27 mouse cellular contexts compared by ENCODE assay signal in the genomic region with DNA sequence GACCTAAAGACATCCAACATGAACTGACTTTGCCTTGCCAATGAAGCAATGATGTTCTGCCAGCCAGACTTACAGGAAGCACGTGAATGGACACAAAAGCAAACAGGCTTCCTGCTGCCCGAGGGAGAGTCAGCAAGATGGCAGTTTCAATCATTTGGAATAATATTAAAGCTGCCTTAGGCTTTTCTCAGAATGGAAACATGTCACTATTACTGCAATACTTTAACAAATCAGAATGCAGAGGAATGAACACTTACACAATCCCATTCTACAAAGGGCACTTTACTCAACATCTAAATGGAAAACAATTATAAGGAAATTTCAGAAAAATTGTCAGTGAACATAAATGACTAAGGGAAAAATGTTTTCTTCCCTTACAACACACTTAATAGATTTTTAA.
"Had no signal": no experiment of that assay in that cellular context is flagged by ENCODE, and none has a peak within 500 bp of the region (broad histone marks: within the 10 kb centered on the region; RNA-seq: fewer than 3 reads in every experiment).

No protein-coding gene starts in this region.

- H3K4me3 ChIP-seq: gastrocnemius, adult 2 months; heart, adult 2 months; heart, embryonic 13.5 days; heart, embryonic 15.5 days; hindbrain, embryonic 13.5 days; hindbrain, embryonic 15.5 days; intestine, embryonic 15.5 days; layer of hippocampus, adult 2 months; left cerebral cortex, adult 2 months; limb, embryonic 13.5 days; limb, embryonic 15.5 days; liver, embryonic 12.5 days had no signal

- H3K36me3 ChIP-seq: heart, embryonic 13.5 days; heart, embryonic 15.5 days; hindbrain, embryonic 13.5 days; hindbrain, embryonic 15.5 days; intestine, embryonic 15.5 days; limb, embryonic 13.5 days; limb, embryonic 15.5 days; liver, embryonic 12.5 days had no signal

- ATAC-seq: hindbrain, postnatal 0 days; intestine, embryonic 15.5 days; intestine, postnatal 0 days; liver, embryonic 12.5 days had no signal

- H3K27me3 ChIP-seq: heart, embryonic 13.5 days; heart, embryonic 15.5 days; hindbrain, embryonic 15.5 days; intestine, embryonic 15.5 days; limb, embryonic 13.5 days; limb, embryonic 15.5 days; liver, embryonic 12.5 days had no signal

- DNase-seq: gastrocnemius, adult 2 months; gastrocnemius, postnatal 10 days; gastrocnemius, postnatal 25 days; heart, adult 11 months; heart, adult 2 months; heart, postnatal 14 days; heart, postnatal 36 days; kidney, adult 18-20 months; kidney, adult 8-10 months; kidney, postnatal 10 days; kidney, postnatal 25 days; kidney, postnatal 4 days; left cerebral cortex, postnatal 4 days had no signal

- H3K4me2 ChIP-seq: heart, embryonic 11.5 days; heart, embryonic 13.5 days; heart, embryonic 15.5 days; hindbrain, embryonic 13.5 days; hindbrain, embryonic 15.5 days; intestine, embryonic 15.5 days; limb, embryonic 13.5 days; limb, embryonic 15.5 days; liver, embryonic 12.5 days had no signal

- H3K9ac ChIP-seq: heart, embryonic 13.5 days; heart, embryonic 15.5 days; hindbrain, embryonic 13.5 days; hindbrain, embryonic 15.5 days; intestine, embryonic 15.5 days; limb, embryonic 13.5 days; limb, embryonic 15.5 days; liver, embryonic 12.5 days; liver, embryonic 14.5 days had no signal

- H3K9me3 ChIP-seq: heart, embryonic 13.5 days; heart, embryonic 15.5 days; hindbrain, embryonic 13.5 days; hindbrain, embryonic 15.5 days; intestine, embryonic 15.5 days; limb, embryonic 13.5 days; limb, embryonic 15.5 days; liver, embryonic 12.5 days had no signal

- H3K4me1 ChIP-seq: heart, embryonic 13.5 days; heart, embryonic 15.5 days; hindbrain, embryonic 13.5 days; hindbrain, embryonic 15.5 days; intestine, embryonic 15.5 days; limb, embryonic 13.5 days; limb, embryonic 15.5 days; liver, embryonic 12.5 days had no signal

- H3K27ac ChIP-seq: gastrocnemius, adult 2 months; heart, adult 2 months; heart, embryonic 13.5 days; heart, embryonic 15.5 days; hindbrain, embryonic 13.5 days; hindbrain, embryonic 15.5 days; hindbrain, postnatal 0 days; intestine, embryonic 15.5 days; layer of hippocampus, adult 2 months; left cerebral cortex, adult 2 months; limb, embryonic 13.5 days; limb, embryonic 15.5 days; liver, embryonic 12.5 days; liver, embryonic 14.5 days had no signal
